Mouse (Mus musculus) neural tube, embryonic 13.5 days (tissue): ENCODE data around the gene Srpk1. TPM values are rescaled to one million over a fixed set of nuclear protein-coding genes. Genes with fewer than 3 reads are reported as not detected.
A peak's percentile ranks its signal among the peaks of the same experiment; 100 is the strongest.

Experiments
- ATAC-seq: fragments of 200-750 bp; cut with Nextera tagmentation; 2 replicates; pipeline ENCODE4 v1.8.0; 2017; ENCODE audit warnings: low read depth, mild to moderate bottlenecking, moderate TSS enrichment, moderate library complexity
- H3K27ac ChIP-seq: fragments of 300-500 bp; sonication (generic); replicated peaks from 2 replicates; pipeline ENCODE4 v1.5.1; 2015; ENCODE audit warnings: moderate library complexity, mild to moderate bottlenecking, inconsistent platforms
- H3K27me3 ChIP-seq: fragments of 300-500 bp; sonication (generic); 2 replicates; pipeline ENCODE4 v1.6.1; 2015; ENCODE audit warnings: mild to moderate bottlenecking, inconsistent platforms
- H3K36me3 ChIP-seq: fragments of 300-500 bp; sonication (generic); 2 replicates; pipeline ENCODE4 v1.6.1; 2015; ENCODE audit warnings: mild to moderate bottlenecking, inconsistent platforms
- H3K4me1 ChIP-seq: fragments of 300-500 bp; sonication (generic); replicated peaks from 2 replicates; pipeline ENCODE4 v1.6.1; 2015; ENCODE audit warnings: inconsistent platforms
- H3K4me2 ChIP-seq: fragments of 300-500 bp; sonication (generic); 2 replicates; pipeline ENCODE4 v1.6.1; 2015; ENCODE audit warnings: inconsistent platforms, mild to moderate bottlenecking, moderate library complexity
- H3K4me3 ChIP-seq: fragments of 300-500 bp; sonication (generic); 2 replicates; pipeline ENCODE4 v1.5.1; 2015; ENCODE audit warnings: mild to moderate bottlenecking, inconsistent platforms
- H3K9ac ChIP-seq: fragments of 300-500 bp; sonication (generic); 2 replicates; pipeline ENCODE4 v1.6.1; 2015; ENCODE audit warnings: moderate library complexity, mild to moderate bottlenecking, inconsistent platforms
- H3K9me3 ChIP-seq: fragments of 300-500 bp; sonication (generic); 2 replicates; pipeline ENCODE4 v1.6.1; 2016; ENCODE audit warnings: inconsistent platforms
- WGBS: fragments of 180-500 bp; shearing (Covaris S2); methylation state at CpG from one replicate; pipeline ENCODE4 v1.1.7; 2015; 5-methylcytosine and 5-hydroxymethylcytosine counted together
- polyA plus RNA-seq: library from polyadenylated mRNA; unstranded; fragments of >200 nt; fragmentation: Nextera tagmentation; extraction: Ambion mirVana; gene quantifications from 2 replicates; pipeline ENCODE4 v1.2.1, GENCODE M21; 2015

The Srpk1 gene
- polyA plus RNA-seq = 91.2 and 106 TPM in 2 replicates

- peak within 1 kb of the TSS; percentile 99 for H3K4me3 ChIP-seq
- H3K4me2 ChIP-seq = peak within 1 kb of the TSS; percentile 94
- no peaks in the 10 kb centered on the region for H3K27me3 ChIP-seq
- peaks cover 36% of the 10 kb centered on the region for H3K4me1 ChIP-seq
- peak within 1 kb of the TSS; percentile 99 for H3K9ac ChIP-seq
- no peaks in the 10 kb centered on the region for H3K9me3 ChIP-seq
- ATAC-seq = peak; percentile 97
- peak within 1 kb of the TSS; percentile 92 for H3K27ac ChIP-seq
- H3K36me3 ChIP-seq = peaks cover 13% of the 10 kb centered on the region; the same call in 1 of the 2 replicates
- under 1% methylated on average over 41 of the region's 53 CpGs for WGBS
Measured at GRCm38 (mm10) chr17:28622300-28622759, at the start of gene Srpk1. TSS of gene Srpk1 (minus strand) at chr17:28622709.

GRCm38 (mm10) chr17:28659564-28659963 lies 37.1 kb upstream of the Srpk1 start:
- Histone ChIP-seq H3K9ac (no peak overlapping the region), H3K4me1 (peaks cover 8% of the 10 kb centered on the region; the same call in 1 of the 2 replicates), H3K36me3 (no peaks in the 10 kb centered on the region), H3K27ac (no peak overlapping the region), H3K4me2 (no peak overlapping the region), H3K4me3 (no peak overlapping the region), H3K27me3 (no peaks in the 10 kb centered on the region), H3K9me3 (no peaks in the 10 kb centered on the region)
- 53% methylated on average over 6 of the region's 6 CpGs for WGBS
- ATAC-seq = no peak

GRCm38 (mm10) chr17:28657936-28658335 lies 35.4 kb upstream of the Srpk1 start:
- WGBS = 34% methylated on average over 4 of the region's 4 CpGs
- Histone ChIP-seq H3K36me3 (no peaks in the 10 kb centered on the region), H3K4me1 (peaks cover 8% of the 10 kb centered on the region; the same call in 1 of the 2 replicates), H3K4me3 (no peak overlapping the region), H3K27ac (peak overlapping the region; percentile 33; the same call in 1 of the 2 replicates), H3K4me2 (no peak overlapping the region), H3K9ac (no peak overlapping the region), H3K27me3 (no peaks in the 10 kb centered on the region), H3K9me3 (no peaks in the 10 kb centered on the region)
- ATAC-seq = peak; percentile 93

GRCm38 (mm10) chr17:28650268-28650667 lies 27.8 kb upstream of the Srpk1 start:
- Histone ChIP-seq H3K36me3 (no peaks in the 10 kb centered on the region), H3K9me3 (no peaks in the 10 kb centered on the region), H3K4me1 (no peaks in the 10 kb centered on the region), H3K27ac (no peak overlapping the region), H3K9ac (no peak overlapping the region), H3K27me3 (no peaks in the 10 kb centered on the region), H3K4me2 (no peak overlapping the region), H3K4me3 (no peak overlapping the region)
- WGBS = 74% methylated on average over 3 of the region's 3 CpGs
- ATAC-seq = no peak

GRCm38 (mm10) chr17:28648607-28649370 lies 26.3 kb upstream of the Srpk1 start:
- Histone ChIP-seq H3K9ac (no peak overlapping the region), H3K27me3 (no peaks in the 10 kb centered on the region), H3K4me3 (no peak overlapping the region), H3K27ac (no peak overlapping the region), H3K36me3 (no peaks in the 10 kb centered on the region), H3K4me1 (no peaks in the 10 kb centered on the region), H3K4me2 (no peak overlapping the region), H3K9me3 (no peaks in the 10 kb centered on the region)
- WGBS = 49% methylated on average over 6 of the region's 6 CpGs
- no peak for ATAC-seq

- Histone ChIP-seq H3K4me2 (no peak overlapping the region), H3K4me1 (no peaks in the 10 kb centered on the region), H3K27ac (no peak overlapping the region), H3K36me3 (no peaks in the 10 kb centered on the region), H3K27me3 (no peaks in the 10 kb centered on the region), H3K9ac (no peak overlapping the region), H3K4me3 (no peak overlapping the region), H3K9me3 (no peaks in the 10 kb centered on the region)
- whole genome bisulfite sequencing = 69% methylated on average over 3 of the region's 3 CpGs
- no peak for ATAC-seq
Measured at GRCm38 (mm10) chr17:28646221-28646620, 23.7 kb upstream of the Srpk1 start.

- H3K36me3 ChIP-seq = no peaks in the 10 kb centered on the region
- no peak overlapping the region for H3K9ac ChIP-seq
- ATAC-seq = no peak
- H3K4me1 ChIP-seq = no peaks in the 10 kb centered on the region
- H3K27ac ChIP-seq = no peak overlapping the region
- H3K9me3 ChIP-seq = no peaks in the 10 kb centered on the region
- H3K4me3 ChIP-seq = no peak overlapping the region
- no peak overlapping the region for H3K4me2 ChIP-seq
- 66% methylated on average over 4 of the region's 4 CpGs for WGBS
- H3K27me3 ChIP-seq = no peaks in the 10 kb centered on the region
Measured at GRCm38 (mm10) chr17:28644112-28644511, 21.6 kb upstream of the Srpk1 start.

- no peak for ATAC-seq
- H3K9ac ChIP-seq = no peak overlapping the region
- no peak overlapping the region for H3K4me3 ChIP-seq
- no peaks in the 10 kb centered on the region for H3K36me3 ChIP-seq
- no peak overlapping the region for H3K4me2 ChIP-seq
- no peak overlapping the region for H3K27ac ChIP-seq
- 41% methylated on average over 3 of the region's 3 CpGs for WGBS
- H3K4me1 ChIP-seq = no peaks in the 10 kb centered on the region
- no peaks in the 10 kb centered on the region for H3K27me3 ChIP-seq
- H3K9me3 ChIP-seq = no peaks in the 10 kb centered on the region
Measured at GRCm38 (mm10) chr17:28643697-28644096, 21.2 kb upstream of the Srpk1 start.

GRCm38 (mm10) chr17:28640113-28640512 lies 17.6 kb upstream of the Srpk1 start:
- H3K4me2 ChIP-seq = no peak overlapping the region
- H3K36me3 ChIP-seq = no peaks in the 10 kb centered on the region
- no peak overlapping the region for H3K9ac ChIP-seq
- WGBS = 83% methylated on average over 3 of the region's 3 CpGs
- no peak for ATAC-seq
- H3K4me3 ChIP-seq = no peak overlapping the region
- H3K27ac ChIP-seq = no peak overlapping the region
- H3K4me1 ChIP-seq = no peaks in the 10 kb centered on the region
- no peaks in the 10 kb centered on the region for H3K27me3 ChIP-seq
- no peaks in the 10 kb centered on the region for H3K9me3 ChIP-seq

- no peaks in the 10 kb centered on the region for H3K36me3 ChIP-seq
- H3K4me1 ChIP-seq = no peaks in the 10 kb centered on the region
- H3K4me2 ChIP-seq = no peak overlapping the region
- no peaks in the 10 kb centered on the region for H3K27me3 ChIP-seq
- no peaks in the 10 kb centered on the region for H3K9me3 ChIP-seq
- H3K27ac ChIP-seq = no peak overlapping the region
- 88% methylated on average over 7 of the region's 7 CpGs for WGBS
- H3K9ac ChIP-seq = no peak overlapping the region
- no peak overlapping the region for H3K4me3 ChIP-seq
- no peak for ATAC-seq
Measured at GRCm38 (mm10) chr17:28637711-28638690, 15.5 kb upstream of the Srpk1 start.

GRCm38 (mm10) chr17:28635842-28636241 lies 13.3 kb upstream of the Srpk1 start:
- Histone ChIP-seq H3K9me3 (no peaks in the 10 kb centered on the region), H3K9ac (no peak overlapping the region), H3K4me2 (no peak overlapping the region), H3K4me1 (no peaks in the 10 kb centered on the region), H3K27me3 (no peaks in the 10 kb centered on the region), H3K27ac (no peak overlapping the region), H3K4me3 (no peak overlapping the region), H3K36me3 (no peaks in the 10 kb centered on the region)
- ATAC-seq = no peak
- 91% methylated on average over 5 of the region's 5 CpGs for WGBS

GRCm38 (mm10) chr17:28629125-28629524 lies 6.6 kb upstream of the Srpk1 start:
- Histone ChIP-seq H3K27ac (no peak overlapping the region), H3K9ac (no peak overlapping the region), H3K36me3 (no peaks in the 10 kb centered on the region), H3K4me1 (no peaks in the 10 kb centered on the region), H3K27me3 (no peaks in the 10 kb centered on the region), H3K4me2 (no peak overlapping the region), H3K9me3 (no peaks in the 10 kb centered on the region), H3K4me3 (no peak overlapping the region)
- no peak for ATAC-seq
- 39% methylated on average over 3 of the region's 3 CpGs for WGBS
